Mouse (Mus musculus) midbrain, embryonic 16.5 days (tissue): ENCODE data around the gene Gbe1. TPM values are rescaled to one million over a fixed set of nuclear protein-coding genes. Genes with fewer than 3 reads are reported as not detected.

Experiments used
- ATAC-seq: fragments of 200-750 bp; cut with Nextera tagmentation; 2 replicates; pipeline ENCODE4 v1.8.0; 2017; ENCODE audit warnings: moderate TSS enrichment
- H3K27ac ChIP-seq: fragments of 300-500 bp; sonication (generic); 2 replicates; pipeline ENCODE4 v1.5.1; 2014; ENCODE audit warnings: mild to moderate bottlenecking, low read length, mixed read lengths
- H3K27me3 ChIP-seq: fragments of 300-500 bp; sonication (generic); 2 replicates; pipeline ENCODE4 v1.6.1; 2014; ENCODE audit warnings: low read depth, low read length, mixed read lengths; ENCODE audit not compliant: control insufficient read depth, insufficient read depth
- H3K36me3 ChIP-seq: fragments of 300-500 bp; sonication (generic); 2 replicates; pipeline ENCODE4 v1.6.1; 2014; ENCODE audit warnings: mild to moderate bottlenecking, low read length, moderate library complexity, mixed read lengths; ENCODE audit not compliant: control insufficient read depth, insufficient read depth
- H3K4me1 ChIP-seq: fragments of 300-500 bp; sonication (generic); 2 replicates; pipeline ENCODE4 v1.6.1; 2014; ENCODE audit warnings: mild to moderate bottlenecking, low read length, mixed read lengths; ENCODE audit not compliant: control insufficient read depth, insufficient read depth
- H3K4me2 ChIP-seq: fragments of 300-500 bp; sonication (generic); 2 replicates; pipeline ENCODE4 v1.6.1; 2014; ENCODE audit warnings: mild to moderate bottlenecking, low read length, mixed read lengths
- H3K4me3 ChIP-seq: fragments of 300-500 bp; sonication (generic); 2 replicates; pipeline ENCODE4 v1.5.1; 2014; ENCODE audit warnings: low read depth, mild to moderate bottlenecking, low read length, moderate library complexity, mixed read lengths
- H3K9ac ChIP-seq: fragments of 300-500 bp; sonication (generic); 2 replicates; pipeline ENCODE4 v1.6.1; 2014; ENCODE audit warnings: low read depth, low read length, mixed read lengths
- H3K9me3 ChIP-seq: fragments of 300-500 bp; sonication (generic); replicated peaks from 2 replicates; pipeline ENCODE4 v1.6.1; 2014; ENCODE audit warnings: mild to moderate bottlenecking, low read length, mixed read lengths; ENCODE audit not compliant: control insufficient read depth, poor library complexity, severe bottlenecking
- WGBS: fragments of 180-500 bp; shearing (Covaris S2); extraction: QIAGEN DNeasy Blood & Tissue Kit; methylation state at CpG from one replicate; pipeline ENCODE4 v1.1.7; 2014; 5-methylcytosine and 5-hydroxymethylcytosine counted together
- polyA plus RNA-seq: library from polyadenylated mRNA; unstranded; fragments of >200 nt; fragmentation: Nextera tagmentation; extraction: Ambion mirVana; gene quantifications from 2 replicates; pipeline ENCODE4 v1.2.1, GENCODE M21; 2015

Gbe1 gene
- polyA plus RNA-seq, 1 experiment from 2014 or later, result 17.2 TPM

GRCm38 (mm10) chr16:70345607-70346006 lies 31.9 kb downstream of the Gbe1 start:
- 68% methylated on average over 10 of the region's 10 CpGs for WGBS
- ATAC-seq, result no peak
- Histone ChIP-seq H3K36me3 (no peaks in the 10 kb centered on the region), H3K4me3 (no peak overlapping the region), H3K27ac (no peak overlapping the region), H3K9me3 (no peaks in the 10 kb centered on the region), H3K9ac (no peak overlapping the region), H3K27me3 (no peaks in the 10 kb centered on the region), H3K4me2 (no peak overlapping the region), H3K4me1 (no peaks in the 10 kb centered on the region)

- Histone ChIP-seq H3K4me3 (no peak overlapping the region), H3K9me3 (no peaks in the 10 kb centered on the region), H3K4me2 (no peak overlapping the region), H3K27ac (no peak overlapping the region), H3K36me3 (no peaks in the 10 kb centered on the region), H3K27me3 (no peaks in the 10 kb centered on the region), H3K4me1 (no peaks in the 10 kb centered on the region), H3K9ac (no peak overlapping the region)
- 89% methylated on average over 8 of the region's 8 CpGs for WGBS
- ATAC-seq, result no peak
Observed at GRCm38 (mm10) chr16:70350011-70350410, 36.3 kb downstream of the Gbe1 start.

- Histone ChIP-seq H3K27me3 (no peaks in the 10 kb centered on the region), H3K27ac (no peak overlapping the region), H3K9ac (no peak overlapping the region), H3K36me3 (no peaks in the 10 kb centered on the region), H3K4me1 (no peaks in the 10 kb centered on the region), H3K4me3 (no peak overlapping the region), H3K4me2 (no peak overlapping the region), H3K9me3 (no peaks in the 10 kb centered on the region)
- peak; percentile 60; the same call in 1 of the 2 replicates for ATAC-seq
- 69% methylated on average over 11 of the region's 11 CpGs for WGBS
Observed at GRCm38 (mm10) chr16:70351641-70352280, 38.0 kb downstream of the Gbe1 start.

- Histone ChIP-seq H3K4me2 (no peak overlapping the region), H3K4me1 (no peaks in the 10 kb centered on the region), H3K27me3 (no peaks in the 10 kb centered on the region), H3K36me3 (no peaks in the 10 kb centered on the region), H3K9me3 (no peaks in the 10 kb centered on the region), H3K4me3 (no peak overlapping the region), H3K27ac (no peak overlapping the region), H3K9ac (no peak overlapping the region)
- WGBS, result 74% methylated on average over 3 of the region's 3 CpGs
- no peak for ATAC-seq
Observed at GRCm38 (mm10) chr16:70352571-70352970, 38.8 kb downstream of the Gbe1 start.

DNA sequence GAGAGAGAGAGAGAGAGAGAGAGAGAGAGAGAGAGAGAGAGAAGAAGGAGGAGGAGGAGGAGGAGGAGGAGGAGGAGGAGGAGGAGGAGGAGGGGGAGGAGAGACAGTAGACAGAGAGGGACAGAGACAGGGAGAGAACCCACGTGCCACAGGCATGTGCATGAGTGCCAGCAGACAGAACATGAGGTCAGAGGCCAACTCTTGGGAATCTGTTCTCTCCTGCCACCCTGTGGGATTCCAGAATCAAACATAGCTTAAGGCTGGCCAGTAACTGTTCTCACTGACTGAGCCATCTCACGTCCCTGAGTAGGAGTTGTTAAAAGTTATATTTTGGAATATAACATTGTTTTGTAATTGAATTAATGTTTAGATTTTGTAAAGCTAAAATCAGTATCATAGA lies 39.3 kb downstream of the Gbe1 start:
- no peak overlapping the region for H3K4me3 ChIP-seq

DNA sequence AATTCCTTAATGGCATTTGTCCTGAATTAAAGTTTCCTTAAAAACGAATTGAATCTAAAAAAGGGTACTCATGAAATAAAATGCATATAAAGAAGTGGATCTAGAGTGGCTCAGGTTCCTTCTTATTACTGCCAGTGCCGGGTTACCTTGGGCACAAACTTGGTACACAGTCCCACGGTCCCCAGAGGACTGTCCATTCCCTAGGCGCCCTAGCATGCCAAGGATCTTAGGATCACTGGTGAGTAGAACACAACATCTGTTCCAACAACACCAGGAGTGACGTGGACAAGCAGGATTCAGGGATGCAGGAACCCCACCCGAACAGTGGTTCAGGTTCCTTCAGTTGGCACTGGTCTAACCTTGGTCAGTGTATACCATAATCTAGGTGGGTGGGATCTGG lies 44.6 kb downstream of the Gbe1 start:
- H3K4me3 ChIP-seq, result no peak overlapping the region
- 93% methylated on average over 6 of the region's 6 CpGs for WGBS
- peaks cover 9% of the 10 kb centered on the region for H3K9me3 ChIP-seq
- H3K9ac ChIP-seq, result no peak overlapping the region
- H3K4me2 ChIP-seq, result no peak overlapping the region
- no peaks in the 10 kb centered on the region for H3K27me3 ChIP-seq
- H3K36me3 ChIP-seq, result no peaks in the 10 kb centered on the region
- H3K4me1 ChIP-seq, result no peaks in the 10 kb centered on the region
- H3K27ac ChIP-seq, result no peak overlapping the region
- no peak for ATAC-seq

More for the DNA sequence above, 39.3 kb downstream of the Gbe1 start:
- ATAC-seq, result no peak
- H3K27ac ChIP-seq, result no peak overlapping the region
- no peaks in the 10 kb centered on the region for H3K27me3 ChIP-seq
- H3K4me1 ChIP-seq, result no peaks in the 10 kb centered on the region
- no peak overlapping the region for H3K4me2 ChIP-seq
- no peaks in the 10 kb centered on the region for H3K9me3 ChIP-seq
- H3K9ac ChIP-seq, result no peak overlapping the region
- H3K36me3 ChIP-seq, result no peaks in the 10 kb centered on the region
- 21% methylated on average over 2 of the region's 2 CpGs for WGBS

- Histone ChIP-seq H3K4me2 (no peak overlapping the region), H3K9me3 (no peaks in the 10 kb centered on the region), H3K27ac (no peak overlapping the region), H3K4me3 (no peak overlapping the region), H3K27me3 (no peaks in the 10 kb centered on the region), H3K4me1 (no peaks in the 10 kb centered on the region), H3K36me3 (no peaks in the 10 kb centered on the region), H3K9ac (no peak overlapping the region)
- 94% methylated on average over 3 of the region's 3 CpGs for WGBS
- no peak for ATAC-seq
Observed at GRCm38 (mm10) chr16:70365229-70365628, 51.5 kb downstream of the Gbe1 start.

DNA sequence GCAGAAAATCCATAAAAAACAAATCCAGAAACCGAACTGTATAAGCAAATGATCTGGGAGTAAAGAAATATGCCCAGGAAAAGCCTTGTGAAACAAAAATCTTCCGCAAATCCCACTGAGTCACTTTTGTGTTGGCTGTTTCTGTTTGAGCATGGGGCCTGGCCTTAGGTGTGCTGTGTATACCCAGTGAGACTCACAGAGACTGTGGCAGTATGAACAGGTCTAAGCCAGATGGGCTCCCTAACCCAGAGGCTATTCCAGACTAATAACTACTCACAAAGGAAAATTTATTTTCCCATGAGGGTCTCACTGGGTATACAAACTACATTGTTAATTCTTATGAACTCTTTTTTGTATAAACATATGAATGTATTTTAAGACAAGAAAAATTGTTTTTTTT lies 67.3 kb downstream of the Gbe1 start:
- H3K4me1 ChIP-seq, result no peaks in the 10 kb centered on the region
- 93% methylated on average over 2 of the region's 2 CpGs for WGBS
- no peaks in the 10 kb centered on the region for H3K9me3 ChIP-seq
- no peak for ATAC-seq
- no peaks in the 10 kb centered on the region for H3K27me3 ChIP-seq
- no peak overlapping the region for H3K4me3 ChIP-seq
- no peaks in the 10 kb centered on the region for H3K36me3 ChIP-seq
- H3K27ac ChIP-seq, result no peak overlapping the region
- H3K9ac ChIP-seq, result no peak overlapping the region
- H3K4me2 ChIP-seq, result no peak overlapping the region

DNA sequence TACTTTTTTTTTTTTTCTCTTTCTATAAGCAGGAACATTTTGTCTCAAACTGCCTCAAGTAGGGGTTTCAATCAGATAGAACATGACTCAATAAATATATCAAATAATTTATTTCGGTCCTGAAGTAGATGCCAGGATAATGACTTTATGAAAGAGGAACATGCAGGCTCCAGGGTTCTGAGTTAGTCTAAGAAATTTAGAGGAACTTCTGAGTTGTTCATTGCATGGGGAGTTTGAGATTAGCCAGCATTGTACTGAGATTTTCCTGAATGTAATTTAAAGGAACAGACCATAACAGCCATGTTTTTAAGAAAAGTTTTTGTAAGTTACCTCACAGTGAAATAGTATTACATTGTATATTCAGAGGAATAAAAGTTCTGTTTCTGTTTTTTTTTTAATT lies 71.7 kb downstream of the Gbe1 start:
- H3K27ac ChIP-seq, result no peak overlapping the region
- no peak for ATAC-seq
- H3K4me1 ChIP-seq, result no peaks in the 10 kb centered on the region
- H3K27me3 ChIP-seq, result no peaks in the 10 kb centered on the region
- H3K36me3 ChIP-seq, result no peaks in the 10 kb centered on the region
- H3K9me3 ChIP-seq, result peaks cover 4% of the 10 kb centered on the region; the same call in 1 of the 2 replicates
- no peak overlapping the region for H3K4me2 ChIP-seq
- no peak overlapping the region for H3K4me3 ChIP-seq
- H3K9ac ChIP-seq, result no peak overlapping the region
- WGBS, result 93% methylated on average over 1 of the region's 1 CpGs
